Mouse (Mus musculus) kidney, postnatal 0 days (tissue): Measurements from ENCODE around the gene Trim45. TPM values are rescaled to one million over a fixed set of nuclear protein-coding genes. Genes with fewer than 3 reads are reported as not detected.

Experiments
- ATAC-seq: fragments of 200-750 bp; cut with Nextera tagmentation; replicated peaks from 2 replicates; pipeline ENCODE4 v1.8.0; 2017; ENCODE audit warnings: low read depth, moderate number of reproducible peaks, moderate TSS enrichment, moderate library complexity; ENCODE audit not compliant: low FRiP score
- DNase-seq: peaks from one replicate; pipeline ENCODE4 v3.0.0-alpha.2; 2016; ENCODE audit warnings: low spot score
- H3K27ac ChIP-seq: fragments of 300-500 bp; sonication (generic); 2 replicates; pipeline ENCODE4 v1.5.1; 2014; ENCODE audit warnings: mild to moderate bottlenecking
- H3K27me3 ChIP-seq: fragments of 300-500 bp; sonication (generic); 2 replicates; pipeline ENCODE4 v1.6.1; 2014; ENCODE audit warnings: low read length, mixed read lengths; ENCODE audit not compliant: insufficient read depth
- H3K36me3 ChIP-seq: fragments of 300-500 bp; sonication (generic); 2 replicates; pipeline ENCODE4 v1.6.1; 2014; ENCODE audit warnings: low read length, mixed read lengths; ENCODE audit not compliant: insufficient read depth
- H3K4me1 ChIP-seq: fragments of 300-500 bp; sonication (generic); replicated peaks from 2 replicates; pipeline ENCODE4 v1.6.1; 2014; ENCODE audit warnings: antibody characterized with exemption, low read length, mixed read lengths; ENCODE audit not compliant: insufficient read depth
- H3K4me2 ChIP-seq: fragments of 300-500 bp; sonication (generic); 2 replicates; pipeline ENCODE4 v1.6.1; 2014; ENCODE audit warnings: mild to moderate bottlenecking, low read length, moderate library complexity, mixed read lengths
- H3K4me3 ChIP-seq: fragments of 300-500 bp; sonication (generic); replicated peaks from 2 replicates; pipeline ENCODE4 v1.5.1; 2014; ENCODE audit warnings: low read depth, low read length
- H3K9ac ChIP-seq: fragments of 300-500 bp; sonication (generic); 2 replicates; pipeline ENCODE4 v1.6.1; 2014; ENCODE audit warnings: low read depth, low read length
- H3K9me3 ChIP-seq: fragments of 300-500 bp; sonication (generic); replicated peaks from 2 replicates; pipeline ENCODE4 v1.6.1; 2016; ENCODE audit warnings: low read length, inconsistent platforms, mixed read lengths
- CTCF ChIP-seq: IDR thresholded peaks from 2 replicates; pipeline ENCODE4 v1.5.1; 2016; ENCODE audit warnings: antibody characterized with exemption, low read depth, mild to moderate bottlenecking, moderate library complexity
- WGBS: fragments of 180-500 bp; shearing (Covaris S2); extraction: QIAGEN DNeasy Blood & Tissue Kit; methylation state at CpG from one replicate; pipeline ENCODE4 v1.1.7; 2014; 5-methylcytosine and 5-hydroxymethylcytosine counted together
- polyA plus RNA-seq: library from polyadenylated mRNA; unstranded; fragments of >200 nt; fragmentation: Nextera tagmentation; extraction: Ambion mirVana; gene quantifications from 2 replicates; pipeline ENCODE4 v1.2.1, GENCODE M21; 2015

Gene Trim45
- polyA plus RNA-seq, 1 experiment from 2014 or later, result 4.9 TPM

DNA sequence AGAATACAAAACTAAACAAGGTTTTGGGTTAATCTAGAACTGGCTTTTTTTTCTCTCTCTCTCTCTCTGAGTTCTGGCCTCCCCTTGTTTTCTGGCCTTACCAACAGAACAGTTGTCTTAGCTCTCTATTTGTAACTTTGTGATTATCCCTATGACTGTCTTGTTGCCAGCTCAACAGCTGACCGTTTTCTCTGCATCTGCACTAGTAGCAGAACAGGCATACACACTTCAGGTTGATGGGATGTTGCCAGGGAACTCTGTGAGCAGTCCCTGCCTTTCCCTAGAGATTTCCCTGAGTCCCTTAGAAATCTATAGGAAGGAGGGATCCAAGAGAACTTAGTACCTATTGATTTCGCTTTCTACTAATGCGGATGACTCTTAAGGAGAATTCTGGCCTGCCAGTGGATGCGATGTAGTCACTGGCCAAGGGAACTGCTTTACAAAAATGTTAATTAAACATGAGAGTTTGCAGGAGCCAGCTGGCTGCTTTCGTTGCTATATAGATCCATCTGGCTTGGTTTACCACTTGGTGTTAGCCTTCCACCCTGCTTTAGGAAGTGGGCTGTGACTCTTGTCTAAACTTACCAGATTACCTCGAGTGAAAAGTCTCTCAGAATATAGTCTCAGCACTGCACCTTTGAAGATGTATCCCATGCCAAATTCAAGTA lies 2.2 kb downstream of the Trim45 start:
- H3K4me1 ChIP-seq, result peaks cover 10% of the 10 kb centered on the region
- DNase-seq (no peak), ATAC-seq (no peak)
- no peak overlapping the region for H3K4me2 ChIP-seq
- WGBS, result 68% methylated on average over 6 of the region's 6 CpGs
- H3K9ac ChIP-seq, result no peak overlapping the region
- H3K9me3 ChIP-seq, result no peaks in the 10 kb centered on the region
- no peaks in the 10 kb centered on the region for H3K27me3 ChIP-seq
- TF ChIP-seq CTCF, result no peak
- no peak overlapping the region; the same call in 1 of the 2 replicates for H3K27ac ChIP-seq
- H3K36me3 ChIP-seq, result 0 out of 2 replicates have a peak, but pooled peaks cover 5% of the 10 kb centered on the region
- no peak overlapping the region for H3K4me3 ChIP-seq

DNA sequence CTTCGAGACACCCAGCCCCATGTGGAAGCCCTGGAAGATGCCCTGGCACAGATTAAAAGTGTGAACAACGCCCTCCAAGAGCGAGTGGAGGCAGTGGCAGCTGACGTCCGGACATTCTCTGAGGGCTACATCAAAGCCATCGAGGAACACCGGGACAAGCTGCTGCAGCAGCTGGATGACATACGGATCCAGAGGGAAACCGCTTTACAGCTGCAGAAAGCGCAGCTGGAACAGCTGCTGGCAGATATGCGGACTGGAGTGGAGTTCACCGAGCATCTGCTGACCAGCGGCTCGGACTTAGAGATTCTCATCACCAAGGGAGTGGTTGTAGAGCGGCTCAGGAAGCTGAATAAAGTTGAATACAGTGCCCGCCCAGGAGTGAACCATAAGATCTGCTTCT lies 3.2 kb downstream of the Trim45 start:
- H3K4me1 ChIP-seq, result peaks cover 10% of the 10 kb centered on the region
- H3K9ac ChIP-seq, result no peak overlapping the region
- H3K4me3 ChIP-seq, result no peak overlapping the region
- H3K27me3 ChIP-seq, result no peaks in the 10 kb centered on the region
- 0 out of 2 replicates have a peak, but pooled peaks cover 5% of the 10 kb centered on the region for H3K36me3 ChIP-seq
- no peaks in the 10 kb centered on the region for H3K9me3 ChIP-seq
- peak overlapping the region; percentile 15; the same call in 1 of the 2 replicates for H3K4me2 ChIP-seq
- H3K27ac ChIP-seq, result no peak overlapping the region
- ATAC-seq (no peak), DNase-seq (peak; percentile 35)
- WGBS, result 63% methylated on average over 16 of the region's 16 CpGs
- TF ChIP-seq CTCF, result no peak

DNA sequence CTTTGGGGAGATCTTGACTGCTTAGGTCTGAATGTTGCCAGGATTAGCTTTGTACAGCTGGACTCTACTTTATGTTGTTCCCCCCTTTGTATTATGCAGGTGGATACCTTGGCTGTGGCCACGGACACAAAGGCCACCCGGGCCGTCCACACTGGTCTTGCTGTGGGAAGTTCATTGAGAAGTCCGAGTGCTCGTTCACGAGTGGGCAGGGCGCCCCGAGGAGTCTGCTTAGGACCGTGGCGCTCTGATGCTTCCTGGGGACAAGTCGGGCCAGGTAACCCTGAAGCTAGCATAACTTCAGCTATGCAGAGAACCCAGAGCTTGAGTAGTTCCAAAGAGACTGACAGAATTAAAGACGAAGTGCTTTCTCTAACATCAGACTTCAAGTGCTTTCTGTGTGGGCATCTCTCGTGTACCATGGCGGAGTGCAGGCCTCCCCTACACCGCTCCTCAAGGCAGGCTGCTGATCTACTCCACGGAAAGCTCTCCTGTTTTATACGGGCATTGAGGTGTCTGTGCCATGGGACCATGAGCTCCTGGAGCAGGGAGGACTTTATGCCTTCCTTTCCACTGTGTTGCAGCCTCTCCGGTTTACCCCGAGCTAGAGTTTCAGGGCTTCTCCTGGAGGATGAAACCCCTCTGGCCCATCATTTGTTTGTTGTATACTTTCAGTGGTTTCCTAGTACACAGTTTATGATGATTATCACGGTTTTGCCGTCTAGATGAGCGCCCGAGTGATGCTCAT lies 9.5 kb downstream of the Trim45 start:
- H3K27me3 ChIP-seq, result no peaks in the 10 kb centered on the region
- peaks cover 15% of the 10 kb centered on the region for H3K36me3 ChIP-seq
- ATAC-seq, result no peak
- no peaks in the 10 kb centered on the region for H3K9me3 ChIP-seq
- H3K4me3 ChIP-seq, result no peak overlapping the region
- H3K9ac ChIP-seq, result no peak overlapping the region
- 95% methylated on average over 23 of the region's 23 CpGs for WGBS
- no peaks in the 10 kb centered on the region for H3K4me1 ChIP-seq
- DNase-seq, result no peak
- H3K4me2 ChIP-seq, result no peak overlapping the region
- TF ChIP-seq CTCF, result no peak
- H3K27ac ChIP-seq, result no peak overlapping the region

DNA sequence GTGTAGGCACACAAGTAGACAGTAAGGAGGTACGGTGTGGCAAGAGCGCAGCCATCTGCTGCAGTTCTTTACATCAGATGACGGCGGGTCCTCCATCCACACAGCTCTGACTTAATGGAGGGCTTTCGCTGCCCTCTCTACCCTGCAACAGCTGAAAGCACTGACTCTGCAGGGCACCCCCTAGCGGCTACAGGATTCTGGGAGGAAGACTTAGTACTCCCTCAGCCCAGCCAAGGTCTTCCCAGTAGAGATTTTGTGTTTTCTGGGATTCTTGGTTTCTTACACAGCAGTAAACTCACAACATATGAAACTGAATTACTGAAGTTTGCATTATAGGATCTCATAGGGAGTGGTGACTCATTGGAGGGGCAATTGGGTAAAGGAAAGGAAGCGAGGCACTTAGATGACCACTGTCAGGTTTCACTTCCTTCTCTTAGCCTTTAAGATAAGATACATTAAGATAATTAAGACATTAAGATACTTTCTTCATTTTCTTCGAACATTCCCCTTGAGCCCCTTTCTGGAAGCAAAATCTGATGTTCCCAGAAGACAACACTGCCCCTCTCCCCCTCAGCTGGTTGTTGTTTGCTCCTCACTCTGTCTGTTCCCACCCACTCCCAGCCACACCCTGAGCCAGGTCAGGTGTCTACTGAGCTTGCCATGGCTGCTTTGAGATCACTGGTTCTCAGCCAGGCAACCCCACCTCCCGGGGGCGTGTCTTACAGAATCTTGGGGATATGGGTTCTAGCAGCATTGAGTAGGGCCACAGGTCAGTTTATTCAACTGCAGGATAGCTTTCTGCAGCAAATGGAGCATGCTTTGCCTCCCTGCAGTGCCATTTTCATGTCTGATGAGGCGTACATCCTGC lies 10.3 kb downstream of the Trim45 start:
- no peaks in the 10 kb centered on the region for H3K27me3 ChIP-seq
- H3K4me2 ChIP-seq, result no peak overlapping the region
- WGBS, result 75% methylated on average over 11 of the region's 11 CpGs
- H3K36me3 ChIP-seq, result peaks cover 16% of the 10 kb centered on the region
- H3K9me3 ChIP-seq, result no peaks in the 10 kb centered on the region
- no peaks in the 10 kb centered on the region for H3K4me1 ChIP-seq
- TF ChIP-seq CTCF, result peak; percentile 37; the same call in 1 of the 2 replicates
- no peak overlapping the region for H3K27ac ChIP-seq
- no peak overlapping the region for H3K9ac ChIP-seq
- no peak for DNase-seq
- no peak overlapping the region for H3K4me3 ChIP-seq
- no peak for ATAC-seq

DNA sequence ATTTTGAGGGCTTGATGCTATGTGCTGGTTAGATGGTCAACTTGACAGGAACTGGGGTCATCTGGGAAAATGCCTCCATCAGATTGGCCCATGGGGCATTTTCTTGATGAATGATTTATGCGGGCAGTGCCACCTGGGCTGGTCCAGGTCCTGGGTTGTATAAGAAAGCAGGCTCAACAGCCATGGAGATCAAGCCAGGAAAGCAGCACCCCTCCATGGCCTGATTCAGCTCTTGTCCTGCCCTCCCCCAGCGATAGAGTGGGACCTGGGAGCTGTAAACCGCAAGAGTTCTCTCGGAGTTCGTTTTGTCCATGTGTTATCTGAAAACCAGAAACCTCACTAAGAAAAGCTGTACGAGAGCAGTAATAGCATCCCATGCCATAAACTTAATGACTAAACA lies 13.5 kb downstream of the Trim45 start:
- Histone ChIP-seq H3K27me3 (no peaks in the 10 kb centered on the region), H3K4me3 (no peak overlapping the region), H3K36me3 (peaks cover 11% of the 10 kb centered on the region), H3K4me2 (no peak overlapping the region), H3K4me1 (no peaks in the 10 kb centered on the region), H3K27ac (no peak overlapping the region), H3K9me3 (no peaks in the 10 kb centered on the region), H3K9ac (no peak overlapping the region)
- no peak for TF ChIP-seq CTCF
- ATAC-seq, result no peak
- DNase-seq, result no peak
- 60% methylated on average over 6 of the region's 6 CpGs for WGBS

DNA sequence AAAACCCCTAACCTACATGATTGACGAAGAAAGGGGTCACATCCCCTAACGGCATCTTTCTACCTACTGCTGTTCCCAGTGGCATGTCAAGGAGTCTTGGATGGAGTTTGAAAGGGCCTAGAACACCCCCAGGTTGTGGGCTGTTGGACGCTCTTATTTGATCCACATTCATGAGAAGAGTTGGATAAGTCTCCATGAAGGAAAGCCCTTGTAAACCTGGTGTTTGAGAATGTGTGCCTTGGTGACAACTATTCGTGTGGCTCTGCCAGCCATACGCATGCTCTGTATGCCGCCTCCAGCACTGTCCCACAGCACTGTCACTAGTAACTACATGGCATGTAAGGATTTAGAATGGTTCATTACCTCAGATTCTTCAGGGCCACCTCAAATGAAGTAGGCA lies 14.2 kb downstream of the Trim45 start:
- ATAC-seq, result no peak
- no peak for TF ChIP-seq CTCF
- H3K27ac ChIP-seq, result no peak overlapping the region
- 91% methylated on average over 6 of the region's 6 CpGs for WGBS
- H3K4me1 ChIP-seq, result no peaks in the 10 kb centered on the region
- no peaks in the 10 kb centered on the region for H3K9me3 ChIP-seq
- no peaks in the 10 kb centered on the region for H3K27me3 ChIP-seq
- no peak overlapping the region for H3K4me2 ChIP-seq
- no peak for DNase-seq
- no peak overlapping the region for H3K4me3 ChIP-seq
- no peak overlapping the region for H3K9ac ChIP-seq
- H3K36me3 ChIP-seq, result peaks cover 17% of the 10 kb centered on the region
